Mouse (Mus musculus): ENCODE data around the gene Gng7.

- TF ChIP-seq CTCF (IDR thresholded peaks at IDR 0.05; ENCODE audit: extremely low read depth, insufficient read depth, low read length) = no peak
- TF ChIP-seq POLR2A (IDR thresholded peaks at IDR 0.05; ENCODE audit: extremely low read depth, insufficient read depth, low read length) = no peak
Measured at GRCm38 (mm10) chr10:80899591-80900317, 115.0 kb downstream of the Gng7 start.

Measured in cortical plate, adult 2 months (tissue).